Mouse (Mus musculus) forebrain, embryonic 10.5 days (tissue): ENCODE measurements around the gene Bcl2l11. TPM values are rescaled to one million over a fixed set of nuclear protein-coding genes. Genes with fewer than 3 reads are reported as not detected.
A peak's percentile ranks its signal among the peaks of the same experiment; 100 is the strongest.

Experiments used
- DNase-seq: peaks from one replicate; pipeline ENCODE4 v3.0.0-alpha.2; 2017; ENCODE audit warnings: low spot score; ENCODE audit errors: extremely low spot score
- H3K27ac ChIP-seq: fragments of 300-500 bp; sonication (generic); 2 replicates; pipeline ENCODE4 v1.5.1; 2016; ENCODE audit warnings: mild to moderate bottlenecking
- H3K27me3 ChIP-seq: fragments of 300-500 bp; sonication (generic); 2 replicates; pipeline ENCODE4 v1.6.1; 2016; ENCODE audit warnings: mild to moderate bottlenecking; ENCODE audit not compliant: poor library complexity, severe bottlenecking
- H3K36me3 ChIP-seq: fragments of 300-500 bp; sonication (generic); replicated peaks from 2 replicates; pipeline ENCODE4 v1.6.1; 2016; ENCODE audit warnings: mild to moderate bottlenecking, moderate library complexity
- H3K4me1 ChIP-seq: fragments of 300-500 bp; sonication (generic); 2 replicates; pipeline ENCODE4 v1.6.1; 2016
- H3K4me3 ChIP-seq: fragments of 300-500 bp; sonication (generic); 2 replicates; pipeline ENCODE4 v1.5.1; 2016; ENCODE audit warnings: mild to moderate bottlenecking, moderate library complexity
- H3K9me3 ChIP-seq: fragments of 300-500 bp; sonication (generic); 2 replicates; pipeline ENCODE4 v1.6.1; 2016; ENCODE audit warnings: mild to moderate bottlenecking, moderate library complexity
- WGBS: fragments of 180-500 bp; shearing (Covaris S2); methylation state at CpG from one replicate; pipeline ENCODE4 v1.1.7; 2016; 5-methylcytosine and 5-hydroxymethylcytosine counted together
- polyA plus RNA-seq: library from polyadenylated mRNA; unstranded; fragments of >200 nt; fragmentation: Nextera tagmentation; extraction: Ambion mirVana; gene quantifications from 2 replicates; pipeline ENCODE4 v1.2.1, GENCODE M21; 2016

Gene Bcl2l11
- polyA plus RNA-seq, 1 experiment from 2014 or later: 22.1 TPM

DNA sequence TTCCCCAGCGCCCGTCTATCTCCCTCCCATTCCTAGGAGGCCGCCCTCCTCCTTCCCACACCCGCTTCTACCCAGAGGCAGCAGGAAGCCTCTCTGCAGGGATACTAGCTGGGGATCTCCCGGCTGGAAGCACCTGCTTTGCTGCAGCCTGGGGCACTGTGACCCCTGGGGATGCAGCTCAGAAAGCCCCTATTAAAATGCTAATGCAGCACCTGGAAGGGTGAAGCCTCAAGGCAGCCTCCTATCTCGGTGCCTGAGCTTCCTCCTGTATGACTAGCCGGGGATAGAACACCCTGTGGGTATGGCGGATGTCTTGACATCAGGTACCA, 86.0 kb downstream of the Bcl2l11 start:
- WGBS: 25% methylated on average over 8 of the region's 8 CpGs
- Histone ChIP-seq H3K27ac (peak overlapping the region; percentile 75), H3K4me1 (peaks cover 19% of the 10 kb centered on the region), H3K36me3 (no peaks in the 10 kb centered on the region), H3K9me3 (no peaks in the 10 kb centered on the region), H3K4me3 (no peak overlapping the region), H3K27me3 (peaks cover 6% of the 10 kb centered on the region; the same call in 1 of the 2 replicates)
- DNase-seq: no peak
